Mouse (Mus musculus) lung, adult 2 months (tissue): ENCODE results near the gene Maml3. TPM values are rescaled to one million over a fixed set of nuclear protein-coding genes. Genes with fewer than 3 reads are reported as not detected.

ENCODE experiments used
- DNase-seq: peaks from one replicate; pipeline ENCODE4 v3.0.0; 2022
- H3K4me1 ChIP-seq: fragments of 200-500 bp; 2 replicates; pipeline ENCODE4 v1.6.1; 2011; ENCODE audit warnings: low read length; ENCODE audit not compliant: control insufficient read depth, insufficient read depth
- H3K4me3 ChIP-seq: fragments of 200-500 bp; replicated peaks from 2 replicates; pipeline ENCODE3; 2011; ENCODE audit warnings: low read depth, mild to moderate bottlenecking, control low read depth, low read length; ENCODE audit errors: extremely low read depth
- CTCF ChIP-seq: fragments of 200-500 bp; IDR thresholded peaks from 2 replicates; pipeline ENCODE4 v1.5.1; 2011; ENCODE audit warnings: mild to moderate bottlenecking, low read length, control low read depth; ENCODE audit not compliant: insufficient read depth
- POLR2A ChIP-seq: fragments of 200-500 bp; IDR thresholded peaks from 2 replicates; pipeline ENCODE4 v1.6.1; 2011; ENCODE audit warnings: low read depth, mild to moderate bottlenecking, control low read depth, low read length, borderline replicate concordance; ENCODE audit errors: extremely low read depth
- WGBS: fragments of 180-500 bp; shearing (Covaris S2); methylation state at CpG from one replicate; pipeline ENCODE4 v1.1.7; 2018; 5-methylcytosine and 5-hydroxymethylcytosine counted together
- polyA plus RNA-seq: library from polyadenylated mRNA; depleted of rRNA; stranded (reverse); fragments of >200 nt; gene quantifications from 2 replicates; pipeline ENCODE4 v1.2.3, GENCODE M21; 2012

Maml3 gene
- polyA plus RNA-seq, 1 experiment, result 11.2 TPM

GRCm38 (mm10) chr3:51934531-51935485, 170.1 kb downstream of the Maml3 start:
- Histone ChIP-seq H3K4me3 (no peak overlapping the region), H3K4me1 (no peaks in the 10 kb centered on the region)
- DNase-seq, result no peak
- 87% methylated on average over 13 of the region's 13 CpGs for WGBS
- TF ChIP-seq POLR2A (no peak), CTCF (no peak)

- H3K4me3 ChIP-seq, result no peak overlapping the region
- H3K4me1 ChIP-seq, result no peaks in the 10 kb centered on the region
- no peak for DNase-seq
- TF ChIP-seq CTCF, result no peak
- no peak for TF ChIP-seq POLR2A
- 87% methylated on average over 14 of the region's 14 CpGs for WGBS
These were observed 176.7 kb downstream of the Maml3 start for GRCm38 (mm10) chr3:51928188-51928587.

- 89% methylated on average over 7 of the region's 7 CpGs for WGBS
- DNase-seq, result no peak
- Histone ChIP-seq H3K4me3 (no peak overlapping the region), H3K4me1 (no peaks in the 10 kb centered on the region)
- TF ChIP-seq CTCF, result no peak
- no peak for TF ChIP-seq POLR2A
These were observed 177.3 kb downstream of the Maml3 start for GRCm38 (mm10) chr3:51927591-51927990.

GRCm38 (mm10) chr3:51927043-51927442, 177.8 kb downstream of the Maml3 start:
- Histone ChIP-seq H3K4me1 (no peaks in the 10 kb centered on the region), H3K4me3 (no peak overlapping the region)
- TF ChIP-seq CTCF, result no peak
- TF ChIP-seq POLR2A, result no peak
- 74% methylated on average over 6 of the region's 6 CpGs for WGBS
- DNase-seq, result no peak

- WGBS, result 83% methylated on average over 2 of the region's 2 CpGs
- Histone ChIP-seq H3K4me3 (no peak overlapping the region), H3K4me1 (no peaks in the 10 kb centered on the region)
- no peak for DNase-seq
- TF ChIP-seq POLR2A (no peak), CTCF (no peak)
These were observed 179.1 kb downstream of the Maml3 start for GRCm38 (mm10) chr3:51925758-51926157.

GRCm38 (mm10) chr3:51924636-51925035, 180.2 kb downstream of the Maml3 start:
- 63% methylated on average over 5 of the region's 5 CpGs for whole genome bisulfite sequencing
- TF ChIP-seq POLR2A (no peak), CTCF (no peak)

GRCm38 (mm10) chr3:51923800-51924199, 181.1 kb downstream of the Maml3 start:
- 88% methylated on average over 6 of the region's 6 CpGs for WGBS
- no peak for DNase-seq
- TF ChIP-seq CTCF (no peak), POLR2A (no peak)
- Histone ChIP-seq H3K4me3 (no peak overlapping the region), H3K4me1 (no peaks in the 10 kb centered on the region)

More at GRCm38 (mm10) chr3:51924636-51925035, 180.2 kb downstream of the Maml3 start:
- DNase-seq, result no peak
- H3K4me3 ChIP-seq, result no peak overlapping the region
- H3K4me1 ChIP-seq, result no peaks in the 10 kb centered on the region

GRCm38 (mm10) chr3:51916902-51917301, 188.0 kb downstream of the Maml3 start:
- TF ChIP-seq CTCF (no peak), POLR2A (no peak)
- Histone ChIP-seq H3K4me3 (no peak overlapping the region), H3K4me1 (peaks cover 9% of the 10 kb centered on the region)
- DNase-seq, result no peak
- WGBS, result 77% methylated on average over 4 of the region's 4 CpGs

- Histone ChIP-seq H3K4me1 (peaks cover 9% of the 10 kb centered on the region), H3K4me3 (no peak overlapping the region)
- TF ChIP-seq CTCF, result no peak
- no peak for TF ChIP-seq POLR2A
- WGBS, result 15% methylated on average over 10 of the region's 10 CpGs
- DNase-seq, result peak; percentile 61
These were observed 188.6 kb downstream of the Maml3 start for GRCm38 (mm10) chr3:51916060-51916870.
